Mouse (Mus musculus): ENCODE measurements around the gene Rnf10. TPM values are rescaled to one million over a fixed set of nuclear protein-coding genes. Genes with fewer than 3 reads are reported as not detected.

Gene Rnf10
- polyA plus RNA-seq, 1 experiment from 2014 or later, result 150 TPM

Other genes starting within 250 kb of the Rnf10 start
- gene Gm10401, start 174.6 kb downstream of the Rnf10 start, polyA plus RNA-seq (2015; fragmentation: Nextera tagmentation; extraction: Ambion mirVana), result 26.9 and 32.3 TPM in 2 replicates
- gene Acads, start 153.6 kb downstream of the Rnf10 start, polyA plus RNA-seq (2015; fragmentation: Nextera tagmentation; extraction: Ambion mirVana), result 76.3 and 76.4 TPM in 2 replicates
- gene Unc119b, start 137.9 kb downstream of the Rnf10 start, polyA plus RNA-seq (2015; fragmentation: Nextera tagmentation; extraction: Ambion mirVana), result 39.9 and 41.0 TPM in 2 replicates
- 75.4 and 77.0 TPM in 2 replicates for gene Mlec, start 114.7 kb downstream of the Rnf10 start, polyA plus RNA-seq (2015; fragmentation: Nextera tagmentation; extraction: Ambion mirVana)
- gene Cabp1, start 78.5 kb downstream of the Rnf10 start, polyA plus RNA-seq (2015; fragmentation: Nextera tagmentation; extraction: Ambion mirVana), result 1.4 and 2.1 TPM in 2 replicates
- gene Pop5, start 37.1 kb downstream of the Rnf10 start, polyA plus RNA-seq (2015; fragmentation: Nextera tagmentation; extraction: Ambion mirVana), result 105 and 112 TPM in 2 replicates
- gene Coq5, start 6.8 kb upstream of the Rnf10 start, polyA plus RNA-seq (2015; fragmentation: Nextera tagmentation; extraction: Ambion mirVana), result 37.6 and 40.4 TPM in 2 replicates
- 1,439 and 1,513 TPM in 2 replicates for gene Dynll1, start 28.1 kb upstream of the Rnf10 start, polyA plus RNA-seq (2015; fragmentation: Nextera tagmentation; extraction: Ambion mirVana)
- 262 and 286 TPM in 2 replicates for gene Srsf9, start 54.3 kb upstream of the Rnf10 start, polyA plus RNA-seq (2015; fragmentation: Nextera tagmentation; extraction: Ambion mirVana)
- gene Gatc, start 68.3 kb upstream of the Rnf10 start, polyA plus RNA-seq (2015; fragmentation: Nextera tagmentation; extraction: Ambion mirVana), result 20.7 and 24.2 TPM in 2 replicates
- gene Triap1, start 68.3 kb upstream of the Rnf10 start, polyA plus RNA-seq (2015; fragmentation: Nextera tagmentation; extraction: Ambion mirVana), result 65.4 and 66.0 TPM in 2 replicates
- 891 and 915 TPM in 2 replicates for gene Cox6a1, start 76.1 kb upstream of the Rnf10 start, polyA plus RNA-seq (2015; fragmentation: Nextera tagmentation; extraction: Ambion mirVana)
- gene Msi1, start 156.7 kb upstream of the Rnf10 start, polyA plus RNA-seq (2015; fragmentation: Nextera tagmentation; extraction: Ambion mirVana), result 9.4 and 9.7 TPM in 2 replicates
- 4.7 and 7.0 TPM in 2 replicates for gene Pla2g1b, start 193.4 kb upstream of the Rnf10 start, polyA plus RNA-seq (2015; fragmentation: Nextera tagmentation; extraction: Ambion mirVana)
- 27.2 and 30.4 TPM in 2 replicates for gene Sirt4, start 211.8 kb upstream of the Rnf10 start, polyA plus RNA-seq (2015; fragmentation: Nextera tagmentation; extraction: Ambion mirVana)
- gene Pxn, start 233.8 kb upstream of the Rnf10 start, polyA plus RNA-seq (2015; fragmentation: Nextera tagmentation; extraction: Ambion mirVana), result 57.1 and 58.6 TPM in 2 replicates